Mouse (Mus musculus): ENCODE results near the gene Gm525. TPM values are rescaled to one million over a fixed set of nuclear protein-coding genes. Genes with fewer than 3 reads are reported as not detected.

Gm525 gene
- total and polyA plus RNA-seq, 3 experiments = 0.34 TPM; not detected in 2

DNA sequence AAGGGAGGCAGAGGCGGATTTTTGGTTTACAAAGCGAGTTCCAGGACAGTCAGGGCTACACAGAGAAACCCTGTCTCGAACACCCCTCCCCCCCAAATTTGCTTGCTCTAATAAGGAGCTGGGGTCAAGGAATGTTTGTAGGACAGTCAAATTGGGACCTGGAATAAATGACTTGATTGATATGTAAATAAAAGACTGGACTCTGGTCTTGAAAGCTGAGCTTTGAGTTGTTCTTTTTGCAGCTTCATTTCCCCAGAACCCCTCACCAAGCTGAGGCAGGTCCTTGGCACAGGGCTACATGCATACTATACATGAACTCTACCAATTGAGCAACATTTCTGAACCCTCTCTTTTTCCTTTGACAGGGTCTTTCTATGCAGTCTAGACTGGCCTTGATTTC is 27.6 kb upstream of the Gm525 start:
- Histone ChIP-seq H3K4me2 (ENCODE audit: insufficient read depth, low read depth, poor library complexity, severe bottlenecking) (no peak overlapping the region), H3K36me3 (replicated peaks in 1 of 2; ENCODE audit: control insufficient read depth in 1 of 2, insufficient read depth in 1 of 2, low read length in 1 of 2) (peaks cover 33 to 85% of the 10 kb centered on the region in 2 experiments), H3K9me3 (replicated peaks; ENCODE audit: low read length) (no peaks in the 10 kb centered on the region), H3K9ac (ENCODE audit: insufficient read depth, low read depth) (no peak overlapping the region), H3K4me1 (ENCODE audit: control insufficient read depth in 1 of 2, insufficient read depth in 2 of 2) (no peaks in the 10 kb centered on the region), H3K27me3 (replicated peaks) (no peaks in the 10 kb centered on the region), H3K79me2 (replicated peaks; ENCODE audit: control insufficient read depth, extremely low read depth, insufficient read depth, poor library complexity, severe bottlenecking) (no peaks in the 10 kb centered on the region), H3K27ac (ENCODE audit: insufficient read depth, low read depth) (no peak overlapping the region), H3K4me3 (replicated peaks in 1 of 3; ENCODE audit: low read depth in 2 of 3, low read length in 2 of 3, poor library complexity in 1 of 3) (no peak overlapping the region)
- dilution Hi-C loops (cut with MboI; ENCODE audit: extremely low pct_ligation_motif_present, extremely low pct_unique_long_range_greater_than_20kb, low sequenced_read_pairs) = no loop called here
- no peak for TF ChIP-seq E2F4 (IDR thresholded peaks at IDR 0.05; ENCODE audit: insufficient replicate concordance, low read depth, low read length)
- no peak for TF ChIP-seq EP300 (IDR thresholded peaks at IDR 0.05; ENCODE audit: low read length)
- TF ChIP-seq MAFK (IDR thresholded peaks at IDR 0.05; ENCODE audit: insufficient replicate concordance, low read length) = no peak
- no peak for TF ChIP-seq MAZ (IDR thresholded peaks at IDR 0.05; ENCODE audit: low read depth, low read length)
- no peak for TF ChIP-seq JUND (conservative IDR thresholded peaks at IDR 0.05; ENCODE audit: low read depth, low read length)
- no peak for TF ChIP-seq SMC3 (IDR thresholded peaks at IDR 0.05; ENCODE audit: low read depth, low read length)
- no peak for TF ChIP-seq ZMIZ1 (IDR thresholded peaks at IDR 0.05; ENCODE audit: low read depth, low read length)
- no peak for TF ChIP-seq NELFE (IDR thresholded peaks at IDR 0.05; ENCODE audit: low read depth, low read length)
- TF ChIP-seq BHLHE40 (IDR thresholded peaks at IDR 0.05; ENCODE audit: low read depth, low read length) = no peak
- in situ Hi-C loops (cut with MboI; ENCODE audit: low pct_ligation_motif_present, low pct_unique_long_range_greater_than_20kb, low sequenced_read_pairs) = no loop called here
- no peak for DNase-seq (ENCODE audit: extremely low read depth)

DNA sequence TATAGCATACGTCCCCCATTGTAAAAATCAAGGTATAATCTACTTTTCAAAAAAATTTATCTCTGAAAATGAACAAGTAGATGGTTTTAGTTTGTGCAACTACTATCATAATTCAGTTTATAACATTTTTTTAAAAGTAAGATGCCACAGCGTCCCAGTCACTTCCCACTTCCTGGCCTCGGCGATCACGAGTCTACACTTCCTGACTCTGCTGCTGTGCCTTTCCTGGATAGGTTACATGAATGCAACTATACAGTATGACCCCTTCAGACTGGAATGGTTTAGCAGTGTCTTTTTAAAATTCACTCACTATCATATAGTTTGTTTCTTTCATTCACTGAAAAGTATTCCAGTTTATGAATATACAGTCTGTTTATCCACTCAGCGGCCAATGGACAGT is 21.9 kb upstream of the Gm525 start:
- Histone ChIP-seq H3K79me2 (replicated peaks; ENCODE audit: control insufficient read depth, extremely low read depth, insufficient read depth, poor library complexity, severe bottlenecking) (no peaks in the 10 kb centered on the region), H3K27ac (ENCODE audit: insufficient read depth, low read depth) (no peak overlapping the region), H3K9me3 (replicated peaks; ENCODE audit: low read length) (no peaks in the 10 kb centered on the region), H3K9ac (ENCODE audit: insufficient read depth, low read depth) (no peak overlapping the region), H3K4me2 (ENCODE audit: insufficient read depth, low read depth, poor library complexity, severe bottlenecking) (no peak overlapping the region), H3K27me3 (replicated peaks) (no peaks in the 10 kb centered on the region), H3K4me3 (replicated peaks in 1 of 3; ENCODE audit: low read depth in 2 of 3, low read length in 2 of 3, poor library complexity in 1 of 3) (no peak overlapping the region), H3K4me1 (ENCODE audit: control insufficient read depth in 1 of 2, insufficient read depth in 2 of 2) (peaks cover 0 to 20% of the 10 kb centered on the region in 2 experiments; a peak in 2 of 4 replicates), H3K36me3 (replicated peaks in 1 of 2; ENCODE audit: control insufficient read depth in 1 of 2, insufficient read depth in 1 of 2, low read length in 1 of 2) (peaks cover 26 to 86% of the 10 kb centered on the region in 2 experiments)
- no peak for DNase-seq (ENCODE audit: extremely low read depth)
- in situ Hi-C loops (cut with MboI; ENCODE audit: low pct_ligation_motif_present, low pct_unique_long_range_greater_than_20kb, low sequenced_read_pairs) (no loop called here), dilution Hi-C loops (cut with MboI; ENCODE audit: extremely low pct_ligation_motif_present, extremely low pct_unique_long_range_greater_than_20kb, low sequenced_read_pairs) (no loop called here)
- TF ChIP-seq USF2 (conservative IDR thresholded peaks at IDR 0.05; ENCODE audit: low read depth, low read length) (no peak), BHLHE40 (IDR thresholded peaks at IDR 0.05; ENCODE audit: low read depth, low read length) (no peak), ZC3H11A (IDR thresholded peaks at IDR 0.05; ENCODE audit: low read depth, low read length) (no peak), E2F4 (IDR thresholded peaks at IDR 0.05; ENCODE audit: insufficient replicate concordance, low read depth, low read length) (no peak), MYC (IDR thresholded peaks at IDR 0.05; ENCODE audit: low read depth, low read length) (no peak), CHD1 (IDR thresholded peaks at IDR 0.05; ENCODE audit: low read depth, low read length) (no peak), PAX5 (IDR thresholded peaks at IDR 0.05; ENCODE audit: low read length) (no peak), NELFE (IDR thresholded peaks at IDR 0.05; ENCODE audit: low read depth, low read length) (no peak), ZKSCAN1 (IDR thresholded peaks at IDR 0.05; ENCODE audit: borderline replicate concordance, low read depth, low read length) (no peak), GABPA (IDR thresholded peaks at IDR 0.05; ENCODE audit: insufficient replicate concordance, low read depth, low read length) (no peak)

All from CH12.LX (cell line).